ENCODE assay signal across 9 mouse cellular contexts in the genomic region with DNA sequence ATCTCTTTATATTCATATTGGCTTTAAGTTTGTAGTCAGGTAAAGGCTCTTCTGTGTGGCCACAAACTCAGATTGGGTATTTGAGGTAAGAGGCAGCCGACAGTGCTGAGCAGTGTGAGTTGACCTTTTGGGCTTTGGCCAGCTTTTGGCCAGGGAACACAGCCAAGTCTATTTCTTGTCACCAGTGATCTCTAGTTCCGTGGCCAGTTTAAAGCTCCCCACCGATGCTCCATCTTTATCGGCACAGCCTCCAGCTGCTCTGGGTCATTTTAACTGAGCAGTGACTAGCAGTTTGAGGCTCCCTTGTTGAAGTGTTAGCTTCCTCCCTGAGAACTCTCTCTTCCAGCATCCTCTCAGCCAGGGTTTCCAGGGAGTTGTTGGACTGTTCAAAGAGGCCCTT. TPM values are rescaled to one million over a fixed set of nuclear protein-coding genes. Genes with fewer than 3 reads are reported as not detected.
DNase-seq lines count a peak whose midpoint lies in the region; ATAC-seq lines count a peak whose summit lies in the region.
"Had no signal": no experiment of that assay in that cellular context is flagged by ENCODE, and none has a peak within 500 bp of the region (broad histone marks: within the 10 kb centered on the region; RNA-seq: fewer than 3 reads in every experiment).

No protein-coding gene starts in this region.

- DNase-seq in 3T3-L1 (ENCODE audit: low read depth, low spot score): peak; percentile 22
- peak; percentile 57 to 60 for DNase-seq in adrenal gland, adult 18-20 months (ENCODE audit: low spot score in 2 of 2)
- peak; percentile 74 to 79 for DNase-seq in heart, postnatal 10 days
- peak; percentile 74 to 85 for DNase-seq in kidney, postnatal 25 days
- DNase-seq in ovary, postnatal 14 days (ENCODE audit: low spot score): no peak
- DNase-seq in frontal cortex, adult 2 months (ENCODE audit: extremely low spot score in 1 of 2, low spot score in 1 of 2): no peak

- H3K27ac ChIP-seq in embryonic facial prominence, embryonic 15.5 days (replicated peaks): peak overlapping the region; percentile 39
- peak overlapping the region; percentile 28; the same call in 1 of the 2 replicates for H3K27ac ChIP-seq in neural tube, embryonic 15.5 days (replicated peaks)
- H3K27ac ChIP-seq: liver, embryonic 14.5 days had no signal

- peaks cover 7% of the 10 kb centered on the region; the same call in 1 of the 2 replicates for H3K4me1 ChIP-seq in embryonic facial prominence, embryonic 15.5 days
- peaks cover 14% of the 10 kb centered on the region for H3K4me1 ChIP-seq in neural tube, embryonic 15.5 days

- WGBS in embryonic facial prominence, embryonic 15.5 days: 76% methylated on average over 4 of the region's 4 CpGs
- WGBS in neural tube, embryonic 15.5 days: 51% methylated on average over 4 of the region's 4 CpGs

- no peak for ATAC-seq in embryonic facial prominence, embryonic 15.5 days (ENCODE audit: insufficient number of reproducible peaks, low FRiP score, low TSS enrichment, low read depth)
- no peak for ATAC-seq in neural tube, embryonic 15.5 days (ENCODE audit: low FRiP score)

- no peak overlapping the region for H3K9ac ChIP-seq in embryonic facial prominence, embryonic 15.5 days
- no peak overlapping the region for H3K9ac ChIP-seq in neural tube, embryonic 15.5 days (replicated peaks)
- H3K9ac ChIP-seq: liver, embryonic 14.5 days had no signal

- no peaks in the 10 kb centered on the region for H3K36me3 ChIP-seq in embryonic facial prominence, embryonic 15.5 days
- no peaks in the 10 kb centered on the region for H3K36me3 ChIP-seq in neural tube, embryonic 15.5 days

- intact Hi-C loops in heart, postnatal 10 days (cut with DNase I): no loop called here

- no peak overlapping the region for H3K4me2 ChIP-seq in embryonic facial prominence, embryonic 15.5 days (replicated peaks)
- H3K4me2 ChIP-seq in neural tube, embryonic 15.5 days: no peak overlapping the region

- H3K27me3 ChIP-seq in embryonic facial prominence, embryonic 15.5 days: no peaks in the 10 kb centered on the region
- no peaks in the 10 kb centered on the region for H3K27me3 ChIP-seq in neural tube, embryonic 15.5 days (replicated peaks)

- no peaks in the 10 kb centered on the region for H3K9me3 ChIP-seq in embryonic facial prominence, embryonic 15.5 days (replicated peaks)
- H3K9me3 ChIP-seq in neural tube, embryonic 15.5 days (replicated peaks): no peaks in the 10 kb centered on the region

- H3K4me3 ChIP-seq in embryonic facial prominence, embryonic 15.5 days (replicated peaks): no peak overlapping the region
- H3K4me3 ChIP-seq in neural tube, embryonic 15.5 days (replicated peaks): no peak overlapping the region

RNA-seq across cellular contexts. Expression of gene Disc1, which starts 29.8 kb away (rescaled TPM):
- total RNA-seq in adrenal gland, adult 18-20 months (2021): 1 to 10 TPM; 1.3 to 2.3 TPM
- 1.9 and 3.3 TPM in 2 replicates for polyA plus RNA-seq in embryonic facial prominence, embryonic 15.5 days (2015; fragmentation: Nextera tagmentation; extraction: Ambion mirVana)
- total RNA-seq in heart, postnatal 10 days (2021): 1 to 10 TPM; 4.1 to 4.3 TPM
- polyA plus RNA-seq in neural tube, embryonic 15.5 days (2015; fragmentation: Nextera tagmentation; extraction: Ambion mirVana): 1.8 TPM in 2 replicates
- polyA plus RNA-seq in frontal cortex, adult 2 months (2012; rRNA removed): 0.80 and 1.0 TPM in 2 replicates

Comparison
In these comparisons a context has a peak if more than half of its experiments do, and no peak if none do; other contexts are left out.
1. DNase-seq: peak in 3T3-L1 (single experiment), adrenal gland, adult 18-20 months (2 of 2), heart, postnatal 10 days (2 of 2) and kidney, postnatal 25 days (2 of 2); none in ovary, postnatal 14 days (single experiment) and frontal cortex, adult 2 months (0 of 2).